In the genomic region with DNA sequence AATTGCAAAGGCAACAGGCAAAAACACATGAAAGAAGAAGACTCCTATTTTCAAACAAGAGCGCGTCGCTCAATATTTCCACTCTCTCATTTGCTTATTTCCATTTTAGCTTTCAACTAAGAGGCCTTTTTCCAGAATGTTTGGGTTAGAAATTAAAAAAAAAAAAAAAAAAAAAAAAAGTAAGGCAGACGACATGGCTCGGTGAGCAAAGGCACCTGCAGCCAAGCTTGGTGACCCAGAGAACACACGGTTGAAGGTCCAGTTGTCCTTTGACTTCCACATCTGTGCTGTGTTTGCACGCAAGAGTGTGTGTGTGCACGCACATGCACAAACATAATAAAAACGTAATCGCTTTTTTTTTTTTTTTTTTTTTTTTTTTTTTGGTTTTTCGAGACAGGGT, we compare ENCODE assay signal across 17 mouse cellular contexts.
"Had no signal": no experiment of that assay in that cellular context is flagged by ENCODE, and none has a peak within 500 bp of the region (broad histone marks: within the 10 kb centered on the region; RNA-seq: fewer than 3 reads in every experiment).

No protein-coding gene starts in this region.

- H3K4me2 ChIP-seq: limb, embryonic 12.5 days; limb, embryonic 15.5 days; liver, embryonic 13.5 days; midbrain, embryonic 11.5 days; stomach, embryonic 15.5 days had no signal

- H3K27me3 ChIP-seq: limb, embryonic 12.5 days; limb, embryonic 15.5 days; liver, embryonic 13.5 days; stomach, embryonic 15.5 days had no signal

- H3K9ac ChIP-seq: limb, embryonic 12.5 days; limb, embryonic 15.5 days; liver, embryonic 13.5 days; stomach, embryonic 15.5 days had no signal

- DNase-seq: layer of hippocampus, postnatal 36 days; left cerebral cortex, postnatal 4 days; liver, embryonic 13.5 days; lung, adult 2 months; lung, postnatal 14 days; lung, postnatal 4 days; midbrain, embryonic 14.5 days; right cerebral cortex, adult 18-20 months; right cerebral cortex, postnatal 14 days; right cerebral cortex, postnatal 4 days; thymus, postnatal 25 days had no signal

- H3K4me3 ChIP-seq: left cerebral cortex, adult 2 months; limb, embryonic 12.5 days; limb, embryonic 15.5 days; liver, embryonic 13.5 days; stomach, embryonic 15.5 days had no signal

- H3K27ac ChIP-seq: left cerebral cortex, adult 2 months; limb, embryonic 12.5 days; limb, embryonic 15.5 days; liver, embryonic 13.5 days; stomach, embryonic 15.5 days had no signal

- H3K4me1 ChIP-seq: limb, embryonic 15.5 days; liver, embryonic 13.5 days; stomach, embryonic 15.5 days had no signal

- H3K9me3 ChIP-seq: limb, embryonic 12.5 days; limb, embryonic 15.5 days; liver, embryonic 13.5 days; stomach, embryonic 15.5 days had no signal

- ATAC-seq: intestine, postnatal 0 days had no signal

- H3K36me3 ChIP-seq: limb, embryonic 12.5 days; limb, embryonic 15.5 days; liver, embryonic 13.5 days; stomach, embryonic 15.5 days had no signal
